In the genomic region with DNA sequence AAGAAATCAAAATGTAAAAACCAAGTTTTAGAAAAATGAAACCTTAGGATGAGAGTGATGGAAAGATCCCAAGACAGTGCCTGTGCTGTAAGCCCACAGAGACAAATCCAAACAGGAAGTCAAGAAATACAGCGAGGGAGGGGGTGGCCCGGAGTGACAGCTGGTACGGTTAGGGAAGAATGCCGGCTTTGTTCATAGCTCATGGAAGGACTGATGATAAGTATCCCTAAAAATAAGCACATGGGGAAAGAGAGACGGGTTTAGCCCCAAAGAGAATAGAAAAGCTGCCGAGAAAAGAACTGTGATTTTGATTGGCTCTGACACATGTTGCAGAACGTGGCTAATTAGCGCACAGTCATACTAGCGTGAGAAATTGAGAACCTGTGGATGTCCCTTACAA, we compare ENCODE assay signal across 11 mouse cellular contexts.
DNase-seq lines count a peak whose midpoint lies in the region; ATAC-seq lines count a peak whose summit lies in the region.
"Had no signal": no experiment of that assay in that cellular context is flagged by ENCODE, and none has a peak within 500 bp of the region (broad histone marks: within the 10 kb centered on the region; RNA-seq: fewer than 3 reads in every experiment).

No protein-coding gene starts in this region.

- H3K4me1 ChIP-seq in kidney, embryonic 15.5 days = peaks cover 6% of the 10 kb centered on the region
- peaks cover 7% of the 10 kb centered on the region for H3K4me1 ChIP-seq in embryonic facial prominence, embryonic 14.5 days (ENCODE audit: control insufficient read depth, insufficient read depth, low read length)
- peaks cover 14% of the 10 kb centered on the region for H3K4me1 ChIP-seq in hindbrain, embryonic 10.5 days (replicated peaks)

- no peak overlapping the region for H3K9ac ChIP-seq in kidney, embryonic 15.5 days
- H3K9ac ChIP-seq in embryonic facial prominence, embryonic 14.5 days (ENCODE audit: low read depth, low read length) = no peak overlapping the region
- H3K9ac ChIP-seq: limb, embryonic 15.5 days had no signal

- no peaks in the 10 kb centered on the region for H3K9me3 ChIP-seq in kidney, embryonic 15.5 days (replicated peaks)
- H3K9me3 ChIP-seq in embryonic facial prominence, embryonic 14.5 days (ENCODE audit: control insufficient read depth, low read length) = no peaks in the 10 kb centered on the region
- H3K9me3 ChIP-seq in hindbrain, embryonic 10.5 days = no peaks in the 10 kb centered on the region
- H3K9me3 ChIP-seq: limb, embryonic 15.5 days had no signal

- WGBS in kidney, embryonic 15.5 days = 62% methylated on average over 9 of the region's 9 CpGs
- 19% methylated on average over 9 of the region's 9 CpGs for WGBS in embryonic facial prominence, embryonic 14.5 days
- 76% methylated on average over 9 of the region's 9 CpGs for WGBS in hindbrain, embryonic 10.5 days

- H3K27me3 ChIP-seq in kidney, embryonic 15.5 days = no peaks in the 10 kb centered on the region
- H3K27me3 ChIP-seq in embryonic facial prominence, embryonic 14.5 days (replicated peaks; ENCODE audit: control insufficient read depth, insufficient read depth, low read length) = no peaks in the 10 kb centered on the region
- H3K27me3 ChIP-seq in hindbrain, embryonic 10.5 days (ENCODE audit: insufficient read depth, poor library complexity, severe bottlenecking) = no peaks in the 10 kb centered on the region
- H3K27me3 ChIP-seq: limb, embryonic 15.5 days had no signal

- no peak for ATAC-seq in kidney, embryonic 15.5 days (replicated peaks; ENCODE audit: low FRiP score)
- ATAC-seq in embryonic facial prominence, embryonic 14.5 days (ENCODE audit: low read depth) = peak; percentile 62; the same call in 1 of the 2 replicates
- no peak for ATAC-seq in granulocyte monocyte progenitor cell, adult 5-6 weeks (replicated peaks; ENCODE audit: poor library complexity, severe bottlenecking)
- ATAC-seq: hindbrain, embryonic 16.5 days had no signal

- H3K36me3 ChIP-seq in kidney, embryonic 15.5 days = no peaks in the 10 kb centered on the region
- no peaks in the 10 kb centered on the region for H3K36me3 ChIP-seq in embryonic facial prominence, embryonic 14.5 days (ENCODE audit: control insufficient read depth, insufficient read depth, low read length)
- no peaks in the 10 kb centered on the region for H3K36me3 ChIP-seq in hindbrain, embryonic 10.5 days
- H3K36me3 ChIP-seq: limb, embryonic 15.5 days had no signal

- peak; percentile 18 to 40 for DNase-seq in kidney, postnatal 4 days
- DNase-seq in embryo, embryonic 10 days (ENCODE audit: low spot score) = peak; percentile 25
- DNase-seq in embryonic facial prominence, embryonic 14.5 days (ENCODE audit: low spot score) = peak; percentile 72
- DNase-seq in layer of hippocampus, adult 9-11 months = peak; percentile 38
- DNase-seq in urinary bladder, postnatal 36 days (ENCODE audit: low spot score in 2 of 2) = no peak
- DNase-seq in hindbrain, embryonic 10.5 days (ENCODE audit: low spot score) = no peak
- DNase-seq: midbrain, embryonic 14.5 days had no signal

- no peak overlapping the region for H3K4me2 ChIP-seq in kidney, embryonic 15.5 days
- peak overlapping the region; percentile 15; the same call in 1 of the 2 replicates for H3K4me2 ChIP-seq in embryonic facial prominence, embryonic 14.5 days (ENCODE audit: low read depth, low read length)
- H3K4me2 ChIP-seq: limb, embryonic 15.5 days had no signal

- H3K27ac ChIP-seq in kidney, embryonic 15.5 days = no peak overlapping the region
- H3K27ac ChIP-seq in embryonic facial prominence, embryonic 14.5 days (replicated peaks; ENCODE audit: low read depth, low read length) = no peak overlapping the region
- H3K27ac ChIP-seq in hindbrain, embryonic 10.5 days = no peak overlapping the region
- H3K27ac ChIP-seq: limb, embryonic 15.5 days had no signal

- H3K4me3 ChIP-seq in kidney, embryonic 15.5 days (replicated peaks) = no peak overlapping the region
- H3K4me3 ChIP-seq in embryonic facial prominence, embryonic 14.5 days (ENCODE audit: low read depth, low read length) = no peak overlapping the region
- no peak overlapping the region for H3K4me3 ChIP-seq in hindbrain, embryonic 10.5 days
- H3K4me3 ChIP-seq: limb, embryonic 15.5 days had no signal

Comparison
In these comparisons a context has a peak if more than half of its experiments do, and no peak if none do; other contexts are left out.
1. DNase-seq: peak in kidney, postnatal 4 days (2 of 2), embryo, embryonic 10 days (single experiment), embryonic facial prominence, embryonic 14.5 days (single experiment) and layer of hippocampus, adult 9-11 months (single experiment); none in urinary bladder, postnatal 36 days (0 of 2) and hindbrain, embryonic 10.5 days (single experiment).